Mouse (Mus musculus): ENCODE results near the gene Daam1. TPM values are rescaled to one million over a fixed set of nuclear protein-coding genes. Genes with fewer than 3 reads are reported as not detected.

The Daam1 gene
- polyA plus RNA-seq, 2 experiments: 10.7 to 11.8 TPM

DNA sequence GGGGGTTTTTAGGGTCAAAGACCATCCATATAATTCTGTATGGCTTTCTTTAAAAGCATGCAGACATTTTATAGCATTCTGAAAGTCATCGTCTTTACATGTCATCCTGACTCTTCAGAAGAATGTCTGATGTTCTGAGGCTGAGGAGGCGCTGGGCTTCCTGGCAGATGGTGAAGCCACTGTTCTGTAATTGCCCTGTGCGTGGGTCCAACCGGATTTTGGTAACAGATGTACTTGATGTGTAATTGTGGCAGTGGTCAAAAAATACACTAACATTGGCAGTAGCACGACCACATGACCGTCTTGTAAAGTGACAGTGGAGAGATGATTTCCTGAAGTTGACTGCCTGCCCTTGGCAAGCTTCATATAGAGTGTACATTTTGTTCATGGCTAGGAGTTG, 97.2 kb downstream of the Daam1 start:
- Histone ChIP-seq H3K4me2 (replicated peaks; ENCODE audit: low read depth, low read length, severe bottlenecking) (no peak overlapping the region), H3K9ac (ENCODE audit: low read depth, low read length, severe bottlenecking) (no peak overlapping the region), H3K36me3 (ENCODE audit: control insufficient read depth, insufficient read depth, low read length) (no peaks in the 10 kb centered on the region), H3K4me1 (ENCODE audit: control insufficient read depth, insufficient read depth, low read length) (peaks cover 5% of the 10 kb centered on the region), H3K27me3 (ENCODE audit: control insufficient read depth, insufficient read depth, low read length) (no peaks in the 10 kb centered on the region), H3K9me3 (ENCODE audit: control insufficient read depth, low read length) (no peaks in the 10 kb centered on the region), H3K4me3 (replicated peaks; ENCODE audit: low read length) (no peak overlapping the region), H3K27ac (replicated peaks; ENCODE audit: low read depth, low read length) (no peak overlapping the region)
- ATAC-seq (ENCODE audit: low FRiP score, low read depth) (no peak), DNase-seq (ENCODE audit: low spot score) (no peak)
- 86% methylated on average over 6 of the region's 6 CpGs for WGBS
- no peak for TF ChIP-seq POLR2A (IDR thresholded peaks at IDR 0.05; ENCODE audit: borderline replicate concordance, extremely low read depth, insufficient read depth, insufficient read length)

DNA sequence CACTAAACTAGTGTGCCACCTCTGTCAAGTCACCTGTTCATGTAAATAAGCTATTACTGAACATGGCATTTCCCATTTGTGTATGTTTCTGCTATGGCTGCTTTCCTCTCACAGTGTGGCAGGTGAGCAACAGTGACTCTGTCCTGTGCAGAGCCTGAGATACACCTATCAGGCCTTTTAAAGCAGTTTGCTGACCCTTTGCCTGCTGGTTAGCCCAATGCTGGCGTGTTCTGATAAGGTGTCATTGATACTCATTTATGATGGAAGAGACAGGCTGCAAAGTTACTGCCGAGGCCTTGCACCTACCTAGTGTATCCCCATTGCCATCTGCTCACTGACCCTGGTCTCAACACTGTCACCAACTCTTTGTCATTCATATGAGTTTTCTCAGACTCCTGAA, 99.0 kb downstream of the Daam1 start:
- peaks cover 14% of the 10 kb centered on the region for H3K4me1 ChIP-seq (ENCODE audit: control insufficient read depth, insufficient read depth, low read length)
- no peak overlapping the region for H3K9ac ChIP-seq (ENCODE audit: low read depth, low read length, severe bottlenecking)
- no peak overlapping the region for H3K4me2 ChIP-seq (replicated peaks; ENCODE audit: low read depth, low read length, severe bottlenecking)
- no peak overlapping the region for H3K27ac ChIP-seq (replicated peaks; ENCODE audit: low read depth, low read length)
- no peaks in the 10 kb centered on the region for H3K27me3 ChIP-seq (ENCODE audit: control insufficient read depth, insufficient read depth, low read length)
- no peak overlapping the region for H3K4me3 ChIP-seq (replicated peaks; ENCODE audit: low read length)
- no peak for ATAC-seq (ENCODE audit: low FRiP score, low read depth)
- TF ChIP-seq POLR2A (IDR thresholded peaks at IDR 0.05; ENCODE audit: borderline replicate concordance, extremely low read depth, insufficient read depth, insufficient read length): no peak
- WGBS: 91% methylated on average over 2 of the region's 2 CpGs
- no peaks in the 10 kb centered on the region for H3K36me3 ChIP-seq (ENCODE audit: control insufficient read depth, insufficient read depth, low read length)
- no peak for DNase-seq (ENCODE audit: low spot score)
- no peaks in the 10 kb centered on the region for H3K9me3 ChIP-seq (ENCODE audit: control insufficient read depth, low read length)

DNA sequence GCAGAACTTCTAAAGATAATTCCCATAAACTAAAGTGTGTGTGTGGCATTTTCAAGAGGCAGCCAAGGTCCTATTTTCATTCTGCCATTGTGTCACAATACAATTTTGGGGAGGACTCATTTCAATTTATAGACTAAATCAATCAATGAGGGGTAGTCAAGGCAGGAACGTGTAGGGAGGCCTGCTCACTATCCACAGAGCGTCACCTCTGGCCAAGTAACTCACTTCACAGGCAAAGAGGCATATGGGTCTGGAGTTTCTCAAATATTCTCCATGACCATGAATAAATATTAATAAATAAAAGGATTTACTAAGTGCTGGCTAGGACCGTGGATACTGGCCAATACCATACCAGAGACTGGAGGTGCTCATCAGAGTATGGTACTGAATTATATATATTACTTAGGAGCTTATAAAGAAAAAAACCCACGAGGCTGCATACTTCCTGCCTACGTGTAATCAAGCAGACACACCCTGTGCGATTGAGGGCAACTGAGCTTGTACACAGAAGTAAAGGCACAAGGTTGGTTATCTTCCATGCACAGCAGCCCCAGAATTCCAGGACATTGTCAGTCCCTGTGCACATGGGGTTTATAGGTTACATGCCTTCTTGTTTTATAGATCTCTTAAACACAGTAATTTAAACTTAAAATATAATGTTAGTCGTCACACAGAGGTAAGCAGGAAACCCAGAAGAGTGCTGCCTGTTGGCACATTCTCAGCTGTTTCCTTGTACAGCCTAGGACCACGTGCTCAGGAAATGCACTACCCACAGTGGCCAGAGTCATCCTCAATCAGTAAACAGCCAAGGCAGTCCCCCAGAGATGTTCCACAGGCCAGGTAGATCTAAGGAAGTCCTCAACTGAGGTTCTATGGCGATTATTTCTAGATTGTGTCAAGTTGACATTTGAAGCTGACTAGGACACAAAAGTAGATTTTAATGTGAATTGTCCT, 101.8 kb downstream of the Daam1 start:
- ATAC-seq (ENCODE audit: low FRiP score, low read depth): no peak
- H3K4me3 ChIP-seq (replicated peaks; ENCODE audit: low read length): no peak overlapping the region
- TF ChIP-seq POLR2A (IDR thresholded peaks at IDR 0.05; ENCODE audit: borderline replicate concordance, extremely low read depth, insufficient read depth, insufficient read length): no peak
- no peak for DNase-seq (ENCODE audit: low spot score)
- H3K9ac ChIP-seq (ENCODE audit: low read depth, low read length, severe bottlenecking): no peak overlapping the region
- H3K27me3 ChIP-seq (ENCODE audit: control insufficient read depth, insufficient read depth, low read length): no peaks in the 10 kb centered on the region
- peaks cover 14% of the 10 kb centered on the region for H3K4me1 ChIP-seq (ENCODE audit: control insufficient read depth, insufficient read depth, low read length)
- H3K36me3 ChIP-seq (ENCODE audit: control insufficient read depth, insufficient read depth, low read length): no peaks in the 10 kb centered on the region
- no peaks in the 10 kb centered on the region for H3K9me3 ChIP-seq (ENCODE audit: control insufficient read depth, low read length)
- no peak overlapping the region for H3K27ac ChIP-seq (replicated peaks; ENCODE audit: low read depth, low read length)
- no peak overlapping the region for H3K4me2 ChIP-seq (replicated peaks; ENCODE audit: low read depth, low read length, severe bottlenecking)
- WGBS: 59% methylated on average over 9 of the region's 9 CpGs

DNA sequence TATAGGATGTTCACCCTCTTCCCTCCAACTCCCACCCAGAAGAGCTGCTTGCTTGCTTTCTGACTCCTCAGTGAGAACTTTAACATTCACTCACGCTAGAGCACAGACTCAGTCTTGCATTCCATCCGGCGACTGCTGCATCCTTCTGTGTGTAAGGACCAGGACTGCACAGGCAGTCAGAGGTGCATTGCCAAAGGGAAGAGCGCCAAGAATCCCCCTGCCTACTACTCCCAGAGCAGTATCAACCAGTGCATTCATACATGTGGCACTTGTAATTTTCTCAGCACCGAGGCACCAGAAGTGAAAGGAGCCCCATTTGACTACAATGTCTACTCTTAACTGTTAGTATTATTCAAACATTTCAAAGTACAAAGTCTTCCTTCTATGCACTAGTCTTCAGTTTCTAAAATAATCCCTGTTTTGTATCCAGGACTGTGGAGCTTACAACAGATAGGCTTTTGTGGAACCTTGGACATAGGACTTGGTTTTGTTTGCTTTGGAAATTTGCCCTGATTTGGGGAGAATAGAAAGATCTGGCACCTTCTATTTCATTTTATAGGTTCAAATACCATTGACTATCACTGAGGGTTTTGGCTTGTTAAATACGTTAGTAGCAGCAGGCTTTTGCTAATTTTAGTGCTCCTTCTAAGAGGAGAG, 103.2 kb downstream of the Daam1 start:
- WGBS: 67% methylated on average over 6 of the region's 6 CpGs
- TF ChIP-seq POLR2A (IDR thresholded peaks at IDR 0.05; ENCODE audit: borderline replicate concordance, extremely low read depth, insufficient read depth, insufficient read length): no peak
- Histone ChIP-seq H3K9ac (ENCODE audit: low read depth, low read length, severe bottlenecking) (no peak overlapping the region), H3K4me1 (ENCODE audit: control insufficient read depth, insufficient read depth, low read length) (peaks cover 14% of the 10 kb centered on the region), H3K4me3 (replicated peaks; ENCODE audit: low read length) (no peak overlapping the region), H3K4me2 (replicated peaks; ENCODE audit: low read depth, low read length, severe bottlenecking) (no peak overlapping the region), H3K36me3 (ENCODE audit: control insufficient read depth, insufficient read depth, low read length) (no peaks in the 10 kb centered on the region), H3K9me3 (ENCODE audit: control insufficient read depth, low read length) (no peaks in the 10 kb centered on the region), H3K27me3 (ENCODE audit: control insufficient read depth, insufficient read depth, low read length) (no peaks in the 10 kb centered on the region), H3K27ac (replicated peaks; ENCODE audit: low read depth, low read length) (no peak overlapping the region; the same call in 1 of the 2 replicates)
- DNase-seq (ENCODE audit: low spot score) (no peak), ATAC-seq (ENCODE audit: low FRiP score, low read depth) (no peak)

DNA sequence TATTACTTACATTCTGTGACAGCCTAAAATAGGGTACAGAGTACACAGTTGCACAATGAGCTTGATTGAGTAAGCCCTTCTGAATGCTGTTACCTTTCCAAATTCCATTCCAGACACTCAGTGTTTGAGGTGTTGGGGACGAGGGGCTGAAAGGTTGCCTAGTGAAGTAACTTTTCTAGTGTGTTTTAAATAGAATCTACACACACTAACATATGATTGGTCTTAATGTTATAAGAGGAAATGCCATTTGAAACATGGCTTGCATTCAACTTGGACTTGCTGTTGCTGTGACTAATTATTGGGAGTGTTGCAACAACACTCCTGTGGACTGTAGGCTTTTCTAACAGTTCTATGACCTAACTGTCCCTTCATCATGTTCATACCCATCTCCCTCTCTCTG, 105.8 kb downstream of the Daam1 start:
- H3K4me1 ChIP-seq (ENCODE audit: control insufficient read depth, insufficient read depth, low read length): peaks cover 14% of the 10 kb centered on the region
- no peak overlapping the region for H3K4me3 ChIP-seq (replicated peaks; ENCODE audit: low read length)
- H3K27ac ChIP-seq (replicated peaks; ENCODE audit: low read depth, low read length): no peak overlapping the region
- H3K27me3 ChIP-seq (ENCODE audit: control insufficient read depth, insufficient read depth, low read length): no peaks in the 10 kb centered on the region
- no peak overlapping the region for H3K9ac ChIP-seq (ENCODE audit: low read depth, low read length, severe bottlenecking)
- no peak overlapping the region for H3K4me2 ChIP-seq (replicated peaks; ENCODE audit: low read depth, low read length, severe bottlenecking)
- WGBS: 66% methylated on average over 1 of the region's 1 CpGs
- no peak for TF ChIP-seq POLR2A (IDR thresholded peaks at IDR 0.05; ENCODE audit: borderline replicate concordance, extremely low read depth, insufficient read depth, insufficient read length)
- no peaks in the 10 kb centered on the region for H3K36me3 ChIP-seq (ENCODE audit: control insufficient read depth, insufficient read depth, low read length)
- ATAC-seq (ENCODE audit: low FRiP score, low read depth) (no peak), DNase-seq (ENCODE audit: low spot score) (no peak)
- H3K9me3 ChIP-seq (ENCODE audit: control insufficient read depth, low read length): no peaks in the 10 kb centered on the region

All from limb, embryonic 14.5 days (tissue).